Mouse (Mus musculus): ENCODE results near the gene Itm2a. TPM values are rescaled to one million over a fixed set of nuclear protein-coding genes. Genes with fewer than 3 reads are reported as not detected.

Itm2a gene
- polyA plus RNA-seq, 1 experiment: 4.3 TPM

- Histone ChIP-seq H3K27me3 (ENCODE audit: control insufficient read depth, insufficient read depth, low read length) (no peaks in the 10 kb centered on the region), H3K4me1 (ENCODE audit: control insufficient read depth, insufficient read depth, insufficient read length) (no peaks in the 10 kb centered on the region), H3K36me3 (ENCODE audit: control insufficient read depth, insufficient read depth, low read length) (no peaks in the 10 kb centered on the region), H3K27ac (ENCODE audit: insufficient read depth, low read length) (no peak overlapping the region), H3K4me3 (ENCODE audit: extremely low read depth, insufficient read depth, insufficient read length) (no peak overlapping the region)
- DNase-seq (ENCODE audit: low read depth in 1 of 2, low spot score in 2 of 2): no peak
- WGBS: 72% methylated on average over 3 of the region's 3 CpGs
- TF ChIP-seq CTCF (IDR thresholded peaks at IDR 0.05; ENCODE audit: extremely low read depth, insufficient read depth, insufficient read length, insufficient replicate concordance) (no peak), POLR2A (IDR thresholded peaks at IDR 0.05; ENCODE audit: low read depth, low read length) (no peak)
Observed at GRCm38 (mm10) chrX:107393256-107393655, 9.9 kb downstream of the Itm2a start.

GRCm38 (mm10) chrX:107375329-107375728 is 27.8 kb downstream of the Itm2a start:
- 81% methylated on average over 1 of the region's 1 CpGs for WGBS
- H3K4me1 ChIP-seq (ENCODE audit: control insufficient read depth, insufficient read depth, insufficient read length): no peaks in the 10 kb centered on the region
- H3K4me3 ChIP-seq (ENCODE audit: extremely low read depth, insufficient read depth, insufficient read length): no peak overlapping the region
- H3K27me3 ChIP-seq (ENCODE audit: control insufficient read depth, insufficient read depth, low read length): no peaks in the 10 kb centered on the region
- H3K36me3 ChIP-seq (ENCODE audit: control insufficient read depth, insufficient read depth, low read length): no peaks in the 10 kb centered on the region
- TF ChIP-seq POLR2A (IDR thresholded peaks at IDR 0.05; ENCODE audit: low read depth, low read length) (no peak), CTCF (IDR thresholded peaks at IDR 0.05; ENCODE audit: extremely low read depth, insufficient read depth, insufficient read length, insufficient replicate concordance) (no peak)
- no peak for DNase-seq (ENCODE audit: low read depth in 1 of 2, low spot score in 2 of 2)
- no peak overlapping the region for H3K27ac ChIP-seq (ENCODE audit: insufficient read depth, low read length)

Other genes starting within 250 kb of the Itm2a start
- gene Gpr174, start 147.5 kb downstream of the Itm2a start, polyA plus RNA-seq (2012; rRNA removed): 2.1 and 2.4 TPM in 2 replicates

Measured in spleen, adult 2 months (tissue).